Mouse (Mus musculus): ENCODE data around the gene Krtap5-5.
"Not testable (repeated sequence)": the region's sequence is repeated elsewhere in the genome, so short reads cannot be mapped to it uniquely, and the experiment has no call there.

Krtap5-5 gene

GRCm38 (mm10) chr7:142229871-142230270, at the start of gene Krtap5-5:
Gene Krtap5-5, minus strand, starts transcription at chr7:142229971.
- DNase-seq: not testable (repeated sequence)

DNA sequence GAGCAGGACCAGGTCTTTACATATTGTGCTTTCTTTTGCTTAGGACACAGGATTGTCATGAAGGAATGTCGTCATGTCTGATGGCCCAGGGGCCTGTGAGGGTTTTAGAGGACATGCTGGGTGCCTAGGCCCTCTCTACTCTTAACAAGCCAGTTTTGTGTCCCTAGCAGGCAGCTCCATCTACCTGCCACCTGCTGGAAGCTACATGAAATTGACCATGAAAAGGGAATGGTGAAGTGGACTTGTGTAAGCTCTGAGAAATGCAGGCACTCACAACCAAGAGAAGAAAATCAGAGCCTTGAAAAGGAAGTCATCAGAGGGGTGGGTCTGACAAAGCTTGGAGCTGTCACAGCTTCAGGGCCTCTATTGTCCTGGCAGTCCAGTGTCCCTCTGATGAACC, 49.5 kb upstream of the Krtap5-5 start:
- DNase-seq: not testable (repeated sequence)

GRCm38 (mm10) chr7:142278183-142278582, 48.4 kb upstream of the Krtap5-5 start:
- peak; percentile 60 to 63 for DNase-seq

DNA sequence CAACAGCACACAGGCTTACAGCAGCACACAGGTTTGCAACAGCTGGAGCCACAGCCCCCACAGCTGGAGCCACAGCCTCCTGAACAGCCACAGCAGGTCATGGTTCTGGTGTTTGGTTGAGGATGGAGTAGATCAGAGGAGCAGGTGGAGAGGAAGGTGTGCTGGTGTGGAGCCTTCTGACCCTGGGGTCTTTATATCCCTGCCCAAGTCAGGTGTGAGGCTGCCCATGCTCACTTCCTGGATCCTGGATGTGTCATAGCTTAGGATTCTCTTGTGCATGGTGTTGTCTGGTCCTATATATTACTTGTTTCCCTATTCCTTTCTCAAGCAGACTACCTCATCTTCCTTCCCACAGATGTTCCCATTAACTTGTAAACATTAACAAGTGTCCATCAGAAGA, 44.5 kb upstream of the Krtap5-5 start, which contains the start of gene Gm4559:
Gene Gm4559 (minus strand): TSS at position 101 of the 400 bp plus-strand sequence.
- not testable (repeated sequence) for DNase-seq

- DNase-seq: not testable (repeated sequence)
Measured at GRCm38 (mm10) chr7:142258254-142258653, 28.5 kb upstream of the Krtap5-5 start, which contains the start of gene Gm2431. Gene Gm2431, minus strand, starts transcription at chr7:142258354.

GRCm38 (mm10) chr7:142255517-142255916, 25.7 kb upstream of the Krtap5-5 start:
- peak; percentile 9 to 12 for DNase-seq

- peak; percentile 20 to 47 for DNase-seq
Measured at GRCm38 (mm10) chr7:142249824-142250223, 20.1 kb upstream of the Krtap5-5 start.

DNA sequence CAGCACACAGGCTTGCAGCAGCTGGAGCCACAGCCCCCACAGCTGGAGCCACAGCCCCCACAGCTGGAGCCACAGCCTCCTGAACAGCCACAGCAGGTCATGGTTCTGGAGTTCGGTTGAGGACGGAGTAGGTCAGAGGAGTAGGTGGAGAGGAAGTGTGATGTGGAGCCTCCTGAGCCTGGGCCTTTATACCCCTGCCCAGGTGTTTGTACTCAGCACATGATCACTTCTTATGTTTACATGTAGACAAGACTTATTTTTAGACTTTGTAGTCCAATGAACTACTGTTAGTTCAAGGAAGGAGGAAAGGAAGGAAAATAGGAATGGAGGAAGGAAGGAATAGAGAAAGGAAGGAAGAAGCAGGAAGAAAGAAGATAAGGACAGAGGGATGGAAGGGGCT, 11.2 kb upstream of the Krtap5-5 start, which contains the start of gene Gm40460:
Gene Gm40460 (minus strand): TSS at position 101 of the 400 bp plus-strand sequence.
- no peak for DNase-seq

GRCm38 (mm10) chr7:142231540-142231939, 1.8 kb upstream of the Krtap5-5 start:
- DNase-seq: no peak

GRCm38 (mm10) chr7:142224518-142224917, 5.3 kb downstream of the Krtap5-5 start:
- DNase-seq: no peak

DNA sequence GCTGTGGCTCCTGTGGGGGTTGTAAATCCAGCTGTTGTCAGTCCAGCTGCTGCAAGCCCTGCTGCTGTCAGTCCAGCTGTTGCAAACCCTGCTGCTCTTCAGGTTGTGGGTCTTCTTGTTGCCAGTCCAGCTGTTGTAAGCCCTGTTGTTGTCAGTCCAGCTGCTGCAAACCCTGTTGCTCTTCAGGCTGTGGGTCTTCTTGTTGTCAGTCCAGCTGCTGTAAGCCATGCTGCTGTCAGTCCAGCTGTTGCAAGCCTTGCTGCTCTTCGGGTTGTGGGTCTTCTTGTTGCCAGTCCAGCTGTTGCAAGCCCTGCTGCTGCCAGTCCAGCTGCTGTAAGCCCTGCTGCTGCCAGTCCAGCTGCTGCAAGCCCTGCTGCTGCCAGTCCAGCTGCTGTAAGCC, 17.6 kb downstream of the Krtap5-5 start:
- not testable (repeated sequence) for DNase-seq

- no peak for DNase-seq
Measured at GRCm38 (mm10) chr7:142211559-142211958, 18.2 kb downstream of the Krtap5-5 start, which contains the start of gene Gm7579. Gene Gm7579, plus strand, starts transcription at chr7:142211859.

- DNase-seq: not testable (repeated sequence)
Measured at GRCm38 (mm10) chr7:142206891-142207290, 22.9 kb downstream of the Krtap5-5 start.

- DNase-seq: no peak
Measured at GRCm38 (mm10) chr7:142205488-142205887, 24.3 kb downstream of the Krtap5-5 start.

DNA sequence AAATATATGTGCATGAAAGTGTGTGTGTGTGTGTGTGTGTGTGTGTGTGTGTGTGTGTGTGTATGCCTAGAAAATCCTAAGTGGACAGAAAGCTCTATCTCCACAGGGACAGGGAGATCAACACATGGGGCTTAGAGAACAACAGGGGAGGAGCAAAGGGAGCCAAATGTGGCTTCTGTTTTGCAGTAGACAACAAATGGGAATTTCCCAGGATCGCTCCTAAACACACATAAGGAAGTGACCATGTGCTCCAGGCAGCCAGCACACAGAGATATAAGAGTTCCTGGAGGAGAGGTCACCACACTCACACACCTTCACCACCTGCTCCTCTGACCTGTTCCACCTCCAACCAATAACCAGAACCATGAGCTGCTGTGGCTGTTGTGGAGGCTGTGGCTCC, 28.7 kb downstream of the Krtap5-5 start, which contains the start of gene Krtap5-3:
Gene Krtap5-3 (plus strand): TSS at position 301 of the 400 bp plus-strand sequence.
- DNase-seq: no peak

DNA sequence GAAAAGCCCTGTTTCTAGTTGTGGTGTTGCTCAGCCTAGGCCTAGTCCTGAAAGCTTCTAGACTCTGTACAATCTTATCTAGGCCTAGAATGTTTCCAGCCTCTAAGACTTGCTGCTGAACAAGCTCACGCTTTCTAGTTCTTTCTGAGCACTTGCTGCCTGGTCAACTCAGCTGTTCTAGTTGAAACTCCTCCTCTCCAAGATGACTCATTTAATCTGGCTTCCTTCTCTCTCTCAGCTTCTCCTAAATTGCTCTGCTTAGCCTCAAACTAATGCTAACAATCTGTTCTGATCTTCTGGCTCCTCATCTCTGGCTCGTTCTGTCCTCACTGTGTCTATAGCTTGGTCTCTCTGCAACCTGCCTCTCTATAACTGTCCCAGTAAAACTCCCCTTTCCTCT, 31.0 kb downstream of the Krtap5-5 start:
- no peak for DNase-seq

DNA sequence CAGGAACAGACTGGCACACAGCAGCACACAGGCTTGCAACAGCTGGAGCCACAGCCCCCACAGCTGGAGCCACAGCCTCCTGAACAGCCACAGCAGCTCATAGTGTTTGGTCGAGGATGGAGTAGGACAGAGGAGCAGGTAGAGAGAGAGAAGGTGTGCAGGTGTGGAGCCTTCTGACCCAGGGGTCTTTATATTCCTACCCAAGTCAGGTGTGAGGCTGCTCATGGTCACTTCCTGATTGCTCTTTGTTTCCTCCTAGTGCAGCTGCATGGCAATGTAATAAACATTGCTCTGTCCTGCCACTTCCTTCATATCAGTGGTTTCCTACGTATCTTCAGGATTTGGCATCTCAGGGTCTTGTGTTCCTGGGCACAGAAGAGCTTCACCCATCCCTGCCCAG, 39.5 kb downstream of the Krtap5-5 start, which contains the start of gene Gm10153:
Gene Gm10153 (minus strand): TSS at position 101 of the 400 bp plus-strand sequence.
- DNase-seq: no peak

- DNase-seq: no peak
Measured at GRCm38 (mm10) chr7:142188156-142188555, 41.6 kb downstream of the Krtap5-5 start.

GRCm38 (mm10) chr7:142181021-142181420, 48.8 kb downstream of the Krtap5-5 start:
- no peak for DNase-seq

Measured in lung, adult 18-20 months (tissue).